ENCODE assay signal across 9 mouse cellular contexts in the genomic region with DNA sequence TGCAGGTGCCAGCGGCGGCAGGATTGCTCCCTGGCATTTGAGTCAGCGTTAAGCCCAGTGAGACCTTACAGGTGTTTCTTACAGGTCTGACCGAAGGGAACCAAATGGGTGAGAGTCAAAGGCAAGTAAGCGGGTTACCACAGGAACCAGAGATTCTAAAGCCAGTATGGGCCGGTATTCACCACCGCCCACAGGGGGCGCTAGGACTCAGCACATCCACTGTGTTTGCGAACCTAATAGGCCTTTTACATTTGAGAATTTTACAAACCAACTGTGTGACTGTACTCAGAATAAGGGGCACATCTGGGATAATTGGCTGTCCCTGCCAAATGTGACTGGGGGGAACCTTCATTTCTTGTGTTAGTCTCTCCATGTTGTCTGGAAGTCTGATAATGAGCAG. TPM values are rescaled to one million over a fixed set of nuclear protein-coding genes. Genes with fewer than 3 reads are reported as not detected.
DNase-seq lines count a peak whose midpoint lies in the region; TF ChIP-seq lines count a peak whose summit lies in the region.
"Had no signal": no experiment of that assay in that cellular context is flagged by ENCODE, and none has a peak within 500 bp of the region (broad histone marks: within the 10 kb centered on the region; RNA-seq: fewer than 3 reads in every experiment).

No protein-coding gene starts in this region.

- H3K27ac ChIP-seq in testis, adult 2 months (ENCODE audit: control insufficient read depth, insufficient read depth, low read depth, low read length) = no peak overlapping the region
- H3K27ac ChIP-seq: limb, embryonic 13.5 days had no signal

- H3K4me1 ChIP-seq in testis, adult 2 months (ENCODE audit: control insufficient read depth, insufficient read depth, low read length) = no peaks in the 10 kb centered on the region

- no peak for TF ChIP-seq POLR2A in testis, adult 2 months (IDR thresholded peaks at IDR 0.05; ENCODE audit: control insufficient read depth, low read depth, low read length)

- H3K36me3 ChIP-seq in testis, adult 2 months (ENCODE audit: control insufficient read depth, insufficient read depth, low read length) = no peaks in the 10 kb centered on the region

- peak; percentile 64; the same call in 1 of the 2 replicates for TF ChIP-seq CTCF in testis, adult 2 months (IDR thresholded peaks at IDR 0.05; ENCODE audit: control insufficient read depth, insufficient read depth, insufficient replicate concordance, low read depth, low read length)

- H3K4me3 ChIP-seq in testis, adult 2 months (ENCODE audit: control insufficient read depth, low read depth, low read length) = no peak overlapping the region
- H3K4me3 ChIP-seq: limb, embryonic 13.5 days had no signal

- peak; percentile 22 for DNase-seq in gastrocnemius, adult 18-20 months (ENCODE audit: low spot score)
- no peak for DNase-seq in gastrocnemius, postnatal 25 days
- DNase-seq in testis, postnatal 14 days (ENCODE audit: low spot score) = no peak
- peak; percentile 43 for DNase-seq in cerebellum, adult 9-10 months
- peak; percentile 61 for DNase-seq in induced T-regulatory cell, adult 2 months (ENCODE audit: low read depth)
- DNase-seq in lung, postnatal 14 days = peak; percentile 62
- peak; percentile 9 to 15 for DNase-seq in thymus, postnatal 36 days

- no peaks in the 10 kb centered on the region for H3K27me3 ChIP-seq in testis, adult 2 months (ENCODE audit: control insufficient read depth, insufficient read depth, low read length)
- H3K27me3 ChIP-seq: limb, embryonic 13.5 days had no signal

RNA-seq across cellular contexts. Expression of a gene that starts 54.1 kb away (rescaled TPM):
- total RNA-seq in gastrocnemius, adult 18-20 months (2021) = 1 to 10 TPM in 1 of 2 experiments, under 1 TPM in 1; 0.71 to 1.5 TPM
- total RNA-seq in gastrocnemius, postnatal 25 days (2021) = 1 to 10 TPM in 1 of 2 experiments, under 1 TPM in 1; 0.69 to 1.4 TPM
- polyA plus RNA-seq in testis, adult 2 months (2012; rRNA removed) = 2.5 and 3.1 TPM in 2 replicates

RNA-seq across cellular contexts. Expression of a gene that starts 59.2 kb away (rescaled TPM):
- total RNA-seq in gastrocnemius, adult 18-20 months (2021) = 10 to 100 TPM; 19.7 to 25.5 TPM
- 10 to 100 TPM; 24.0 to 24.6 TPM for total RNA-seq in gastrocnemius, postnatal 25 days (2021)
- 17.2 and 19.3 TPM in 2 replicates for polyA plus RNA-seq in testis, adult 2 months (2012; rRNA removed)

Comparison
In these comparisons a context has a peak if more than half of its experiments do, and no peak if none do; other contexts are left out.
1. DNase-seq: peak in gastrocnemius, adult 18-20 months (single experiment), cerebellum, adult 9-10 months (single experiment), induced T-regulatory cell, adult 2 months (single experiment), lung, postnatal 14 days (single experiment) and thymus, postnatal 36 days (2 of 2); none in gastrocnemius, postnatal 25 days (single experiment) and testis, postnatal 14 days (single experiment).